Mouse (Mus musculus): Measurements from ENCODE around the gene Tspan4.
A peak's percentile ranks its signal among the peaks of the same experiment; 100 is the strongest.

Tspan4 gene

DNA sequence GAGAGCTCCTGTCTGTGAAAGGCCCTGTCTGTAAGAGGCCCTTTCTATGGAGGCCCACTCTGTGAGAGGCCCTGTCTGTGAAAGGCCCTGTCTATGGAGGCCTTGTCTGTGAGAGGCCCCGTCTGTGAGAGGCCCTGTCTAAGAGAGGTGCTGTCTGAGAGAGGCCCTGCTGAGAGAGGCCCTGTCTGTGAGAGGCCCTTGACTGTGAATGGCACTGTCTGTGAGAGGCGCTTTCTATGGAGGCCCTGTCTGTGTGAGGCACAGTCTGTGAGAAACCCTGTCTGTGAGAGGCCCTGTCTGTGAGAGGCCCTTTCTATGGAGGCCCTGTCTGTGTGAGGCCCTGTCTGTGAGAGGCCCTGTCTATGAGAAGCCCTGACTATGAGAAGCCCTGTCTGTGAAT, 31.2 kb downstream of the Tspan4 start:
- DNase-seq (ENCODE audit: low spot score): no peak

- no peak for DNase-seq (ENCODE audit: low spot score)
These were observed 33.1 kb downstream of the Tspan4 start for GRCm38 (mm10) chr7:141508160-141508559.

DNA sequence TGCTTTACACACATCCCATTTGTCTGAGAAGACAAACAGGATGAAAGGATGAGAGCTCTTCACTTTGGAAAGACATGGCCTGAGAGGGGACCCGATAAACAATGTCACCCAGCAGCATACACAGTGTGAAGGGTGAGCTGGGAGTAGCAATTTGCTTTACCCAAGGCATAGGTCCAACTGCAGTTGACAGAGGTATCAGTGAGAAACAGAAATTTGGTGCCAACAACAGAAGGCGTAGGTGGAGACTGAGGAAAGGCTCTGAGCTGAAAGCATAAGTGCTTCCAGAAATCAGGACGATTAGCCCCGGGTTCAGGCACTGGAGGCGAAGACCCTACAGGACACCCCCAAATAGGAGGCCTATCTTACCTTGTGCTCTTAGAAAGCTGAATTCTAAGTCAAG, 35.2 kb downstream of the Tspan4 start:
- no peak for DNase-seq (ENCODE audit: low spot score)

DNA sequence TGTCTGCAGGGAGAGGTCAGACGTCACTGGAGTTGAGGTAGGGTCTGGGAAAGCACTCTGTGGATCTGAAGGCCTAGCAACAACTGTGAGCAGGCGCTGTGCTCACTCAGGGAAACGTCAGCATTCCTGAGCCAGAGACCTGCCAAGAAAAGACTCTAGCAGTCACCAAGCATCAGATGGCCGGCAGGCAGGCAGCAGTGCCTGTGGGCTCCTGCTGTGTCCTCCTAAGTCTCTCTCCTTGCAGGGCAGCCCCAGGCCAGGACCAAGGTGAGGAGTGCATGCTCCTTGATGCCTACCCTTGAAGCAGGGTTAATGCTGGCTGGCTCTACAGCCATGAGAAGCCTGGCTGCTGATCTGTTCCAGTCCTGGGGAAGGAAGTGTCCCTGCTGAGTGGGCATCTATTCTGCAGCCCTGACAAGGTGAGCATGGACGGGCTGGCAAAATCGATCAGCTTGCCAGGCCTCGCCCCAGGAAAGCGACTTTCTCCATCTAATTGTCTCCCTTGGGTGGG, 35.7 kb downstream of the Tspan4 start:
- no peak for DNase-seq (ENCODE audit: low spot score)

DNA sequence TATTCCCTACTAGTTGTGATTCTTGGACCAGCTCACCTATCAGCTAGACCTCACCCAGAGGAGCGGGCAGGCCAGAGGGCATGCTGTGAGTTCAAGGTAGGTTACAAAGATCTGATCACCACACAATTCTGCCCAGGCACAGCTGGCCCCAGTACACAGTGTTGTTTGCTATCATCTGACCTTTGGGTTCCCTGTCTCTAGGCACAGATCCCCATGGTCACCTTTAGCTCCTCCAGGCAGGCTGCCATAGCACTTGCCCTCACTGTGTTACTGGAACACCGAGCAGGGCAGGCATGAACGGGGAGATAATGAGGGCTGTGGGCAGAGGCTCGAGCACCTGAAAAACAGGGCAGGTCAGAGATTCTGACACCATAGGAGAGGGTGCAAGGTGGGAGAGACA, 42.6 kb downstream of the Tspan4 start:
- no peak for DNase-seq (ENCODE audit: low spot score)

DNA sequence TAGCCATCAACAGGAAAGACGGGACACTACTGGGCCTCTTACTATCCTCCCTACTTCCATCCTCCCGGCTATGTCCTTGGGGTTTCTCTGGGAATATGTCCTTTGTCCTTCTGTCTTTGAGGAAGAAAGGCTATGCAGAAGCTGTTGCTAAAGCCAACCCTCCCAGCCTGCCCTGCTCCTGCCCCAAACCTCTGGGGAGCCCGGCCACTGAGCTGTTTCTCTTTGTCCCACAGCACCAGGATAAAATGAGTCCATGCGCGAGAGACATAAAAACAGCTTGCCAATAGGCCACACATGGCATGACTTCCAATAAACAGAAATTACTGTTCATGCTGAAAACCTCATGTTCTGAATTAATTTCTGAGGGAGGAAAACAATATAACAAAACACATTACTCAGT, 43.3 kb downstream of the Tspan4 start:
- no peak for DNase-seq (ENCODE audit: low spot score)

- no peak for DNase-seq (ENCODE audit: low spot score)
These were observed 43.9 kb downstream of the Tspan4 start for GRCm38 (mm10) chr7:141518926-141519325.

DNA sequence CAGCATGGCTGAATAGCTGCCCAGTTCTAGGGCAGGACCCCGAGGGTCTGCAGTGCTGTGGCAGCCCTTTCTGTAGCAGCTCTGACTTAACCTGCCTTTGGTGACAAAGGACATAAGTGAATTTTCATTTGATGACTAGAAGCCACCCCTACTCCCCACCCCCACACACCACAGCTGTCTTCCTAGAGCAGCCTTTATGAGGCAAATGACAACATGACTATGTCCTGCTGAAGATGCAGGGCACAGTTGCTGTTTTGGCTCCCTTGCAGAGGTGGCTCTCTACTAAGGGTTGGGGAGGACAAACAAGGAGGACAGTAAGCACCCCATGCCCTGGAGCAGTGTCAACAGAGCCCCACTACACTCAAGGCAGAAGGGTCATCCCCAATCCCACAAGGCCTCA, 44.8 kb downstream of the Tspan4 start:
- no peak for DNase-seq (ENCODE audit: low spot score)

GRCm38 (mm10) chr7:141523007-141523406, 48.0 kb downstream of the Tspan4 start:
- DNase-seq (ENCODE audit: low spot score): no peak

- no peak for DNase-seq (ENCODE audit: low spot score)
These were observed 49.2 kb downstream of the Tspan4 start for GRCm38 (mm10) chr7:141524271-141524670.

DNA sequence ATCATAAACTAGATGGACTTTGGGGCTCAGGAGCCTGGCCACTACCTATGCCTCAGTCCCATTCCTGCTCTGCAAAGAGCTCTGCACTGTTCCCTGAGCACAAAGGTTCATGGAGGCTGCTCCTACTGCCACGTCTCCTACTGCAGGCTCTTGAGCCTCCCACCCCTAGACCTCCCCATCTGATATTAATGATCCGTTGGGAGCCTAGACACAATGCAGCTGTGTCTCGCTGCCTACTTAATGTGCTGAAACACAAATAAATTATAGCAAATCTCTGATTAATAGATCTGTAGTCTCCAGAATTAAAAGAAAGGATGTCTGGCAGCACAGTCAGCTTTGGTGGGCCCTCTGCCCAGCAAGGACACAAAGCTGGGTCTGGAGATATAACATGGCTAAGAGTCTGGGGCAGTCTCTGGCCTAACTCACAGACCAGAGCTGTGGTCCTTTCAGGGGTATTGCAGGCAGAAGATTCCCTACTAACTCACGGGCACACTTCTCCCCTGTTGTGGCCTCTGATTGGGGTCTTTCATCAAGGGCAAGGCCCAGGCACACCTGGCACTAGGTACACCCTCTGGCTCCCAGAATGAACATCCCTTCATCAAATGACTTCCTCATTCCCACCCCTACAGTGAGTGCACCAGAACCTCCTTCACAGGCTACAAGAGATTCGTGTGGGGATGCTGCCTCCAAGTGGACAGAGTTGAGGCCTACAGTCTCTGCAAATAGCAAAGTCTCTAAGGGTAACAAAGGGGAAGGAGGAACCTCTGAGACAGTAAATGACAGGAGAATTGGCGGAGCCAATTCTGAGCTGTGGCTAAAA, 49.9 kb downstream of the Tspan4 start:
- DNase-seq (ENCODE audit: low spot score): peak; percentile 38

GRCm38 (mm10) chr7:141525580-141525925, 50.5 kb downstream of the Tspan4 start:
- DNase-seq (ENCODE audit: low spot score): no peak

- DNase-seq (ENCODE audit: low spot score): no peak
These were observed 60.5 kb downstream of the Tspan4 start for GRCm38 (mm10) chr7:141535570-141535969.

- no peak for DNase-seq (ENCODE audit: low spot score)
These were observed 64.0 kb downstream of the Tspan4 start for GRCm38 (mm10) chr7:141538852-141539555.

GRCm38 (mm10) chr7:141539556-141540311, 64.7 kb downstream of the Tspan4 start, which contains the start of gene Chid1:
Gene Chid1, minus strand, starts transcription at chr7:141539857.
- peak; percentile 97 for DNase-seq (ENCODE audit: low spot score)

GRCm38 (mm10) chr7:141540312-141541081, 65.5 kb downstream of the Tspan4 start:
- DNase-seq (ENCODE audit: low spot score): peak; percentile 46

DNA sequence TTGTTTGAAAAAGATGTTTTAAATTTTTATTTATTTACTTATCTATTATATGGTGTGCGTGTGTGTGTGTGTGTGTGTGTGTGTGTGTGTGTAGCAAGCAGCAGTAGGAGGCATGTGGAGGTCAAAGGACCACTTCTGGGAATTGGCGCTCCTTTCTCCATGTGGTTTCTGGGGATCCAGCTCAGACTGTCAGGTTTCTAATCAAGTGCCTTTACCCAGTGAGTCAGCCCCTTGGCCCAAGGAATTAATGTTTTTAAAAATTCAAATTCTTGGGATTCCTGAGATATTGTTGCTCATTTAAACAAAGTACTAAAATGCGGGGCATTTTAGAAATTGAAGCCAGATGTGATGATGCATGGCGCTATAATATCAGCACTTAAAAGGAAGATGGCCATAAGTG, 66.6 kb downstream of the Tspan4 start:
- DNase-seq (ENCODE audit: low spot score): no peak

DNA sequence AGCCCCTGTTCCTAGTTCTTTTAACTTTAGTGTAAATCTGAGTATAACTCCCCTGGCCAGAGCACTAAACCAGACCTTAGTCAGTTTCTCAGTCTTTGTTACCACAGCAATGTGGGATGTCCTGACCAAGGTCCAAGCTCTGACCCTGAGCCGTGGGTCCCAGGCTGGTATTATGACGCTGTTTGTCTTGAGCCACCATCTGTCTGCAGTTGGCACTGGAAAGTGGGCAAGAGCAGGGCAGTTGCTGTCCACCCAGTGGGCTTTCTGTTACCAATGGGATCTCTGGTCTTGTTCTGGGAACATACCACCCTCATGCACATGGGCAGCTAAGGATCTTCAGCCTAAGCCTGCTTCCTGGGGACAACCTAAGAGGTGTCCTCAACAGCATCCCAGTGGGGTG, 67.5 kb downstream of the Tspan4 start:
- no peak for DNase-seq (ENCODE audit: low spot score)
